Mouse (Mus musculus): ENCODE results near the gene Creb3l2. TPM values are rescaled to one million over a fixed set of nuclear protein-coding genes. Genes with fewer than 3 reads are reported as not detected.
"Not testable (repeated sequence)": the region's sequence is repeated elsewhere in the genome, so short reads cannot be mapped to it uniquely, and the experiment has no call there.

Gene Creb3l2
- polyA plus RNA-seq, 1 experiment from 2014 or later, result 12.5 TPM

- H3K36me3 ChIP-seq (replicated peaks), result no peaks in the 10 kb centered on the region
- H3K27me3 ChIP-seq (replicated peaks; ENCODE audit: low read depth, poor library complexity, severe bottlenecking), result no peaks in the 10 kb centered on the region
- 0 out of 2 replicates have a peak, but pooled peaks cover under 1% of the 10 kb centered on the region for H3K4me1 ChIP-seq
- no peaks in the 10 kb centered on the region for H3K9me3 ChIP-seq
- H3K4me3 ChIP-seq, result no peak overlapping the region
- WGBS, result 70% methylated on average over 2 of the region's 2 CpGs
- H3K27ac ChIP-seq (replicated peaks), result no peak overlapping the region
- no peak for DNase-seq (ENCODE audit: low spot score)
Measured at GRCm38 (mm10) chr6:37385602-37386285, 56.2 kb downstream of the Creb3l2 start.

- peaks cover 22% of the 10 kb centered on the region for H3K36me3 ChIP-seq (replicated peaks)
- 90% methylated on average over 6 of the region's 6 CpGs for WGBS
- no peak overlapping the region for H3K4me3 ChIP-seq
- no peaks in the 10 kb centered on the region for H3K9me3 ChIP-seq
- H3K27ac ChIP-seq (replicated peaks), result no peak overlapping the region
- no peak for DNase-seq (ENCODE audit: low spot score)
- H3K4me1 ChIP-seq, result no peaks in the 10 kb centered on the region
- H3K27me3 ChIP-seq (replicated peaks; ENCODE audit: low read depth, poor library complexity, severe bottlenecking), result no peaks in the 10 kb centered on the region
Measured at GRCm38 (mm10) chr6:37382761-37383160, 59.2 kb downstream of the Creb3l2 start.

- no peaks in the 10 kb centered on the region for H3K27me3 ChIP-seq (replicated peaks; ENCODE audit: low read depth, poor library complexity, severe bottlenecking)
- H3K27ac ChIP-seq (replicated peaks), result no peak overlapping the region
- WGBS, result 88% methylated on average over 12 of the region's 12 CpGs
- H3K4me1 ChIP-seq, result no peaks in the 10 kb centered on the region
- peaks cover 26% of the 10 kb centered on the region for H3K36me3 ChIP-seq (replicated peaks)
- no peak for DNase-seq (ENCODE audit: low spot score)
- H3K9me3 ChIP-seq, result no peaks in the 10 kb centered on the region
- no peak overlapping the region for H3K4me3 ChIP-seq
Measured at GRCm38 (mm10) chr6:37377836-37378580, 63.9 kb downstream of the Creb3l2 start.

- H3K27me3 ChIP-seq (replicated peaks; ENCODE audit: low read depth, poor library complexity, severe bottlenecking); H3K4me3 ChIP-seq; DNase-seq (ENCODE audit: low spot score); H3K9me3 ChIP-seq; H3K27ac ChIP-seq (replicated peaks); H3K4me1 ChIP-seq: not testable (repeated sequence)
- 86% methylated on average over 3 of the region's 3 CpGs for WGBS
- peaks cover 26% of the 10 kb centered on the region for H3K36me3 ChIP-seq (replicated peaks)
Measured at GRCm38 (mm10) chr6:37377387-37377786, 64.6 kb downstream of the Creb3l2 start.

GRCm38 (mm10) chr6:37375452-37375851, 66.5 kb downstream of the Creb3l2 start:
- Histone ChIP-seq H3K4me1 (no peaks in the 10 kb centered on the region), H3K9me3 (peaks cover 5% of the 10 kb centered on the region; the same call in 1 of the 2 replicates), H3K4me3 (no peak overlapping the region), H3K36me3 (replicated peaks) (peaks cover 30% of the 10 kb centered on the region), H3K27me3 (replicated peaks; ENCODE audit: low read depth, poor library complexity, severe bottlenecking) (no peaks in the 10 kb centered on the region), H3K27ac (replicated peaks) (no peak overlapping the region)
- no peak for DNase-seq (ENCODE audit: low spot score)
- WGBS, result 88% methylated on average over 10 of the region's 10 CpGs

GRCm38 (mm10) chr6:37371341-37371740, 70.6 kb downstream of the Creb3l2 start:
- Histone ChIP-seq H3K27me3 (replicated peaks; ENCODE audit: low read depth, poor library complexity, severe bottlenecking) (no peaks in the 10 kb centered on the region), H3K9me3 (peaks cover 5% of the 10 kb centered on the region; the same call in 1 of the 2 replicates), H3K36me3 (replicated peaks) (peaks cover 6% of the 10 kb centered on the region; the same call in 1 of the 2 replicates), H3K27ac (replicated peaks) (no peak overlapping the region), H3K4me3 (no peak overlapping the region), H3K4me1 (no peaks in the 10 kb centered on the region; the same call in 1 of the 2 replicates)
- DNase-seq (ENCODE audit: low spot score), result peak; percentile 24
- WGBS, result 78% methylated on average over 7 of the region's 7 CpGs

- DNase-seq (ENCODE audit: low spot score), result no peak
- Histone ChIP-seq H3K27ac (replicated peaks) (no peak overlapping the region), H3K27me3 (replicated peaks; ENCODE audit: low read depth, poor library complexity, severe bottlenecking) (no peaks in the 10 kb centered on the region), H3K9me3 (peaks cover 5% of the 10 kb centered on the region; the same call in 1 of the 2 replicates), H3K36me3 (replicated peaks) (peaks cover 6% of the 10 kb centered on the region; the same call in 1 of the 2 replicates), H3K4me1 (peaks cover 6% of the 10 kb centered on the region), H3K4me3 (no peak overlapping the region)
- 89% methylated on average over 12 of the region's 12 CpGs for WGBS
Measured at GRCm38 (mm10) chr6:37370566-37370965, 71.4 kb downstream of the Creb3l2 start.

- Histone ChIP-seq H3K36me3 (replicated peaks) (peaks cover 6% of the 10 kb centered on the region; the same call in 1 of the 2 replicates), H3K4me1 (peaks cover 12% of the 10 kb centered on the region), H3K27me3 (replicated peaks; ENCODE audit: low read depth, poor library complexity, severe bottlenecking) (no peaks in the 10 kb centered on the region), H3K4me3 (no peak overlapping the region), H3K27ac (replicated peaks) (no peak overlapping the region), H3K9me3 (peaks cover 5% of the 10 kb centered on the region; the same call in 1 of the 2 replicates)
- no peak for DNase-seq (ENCODE audit: low spot score)
- WGBS, result 88% methylated on average over 6 of the region's 6 CpGs
Measured at GRCm38 (mm10) chr6:37369750-37370149, 72.2 kb downstream of the Creb3l2 start.

- Histone ChIP-seq H3K9me3 (peaks cover 5% of the 10 kb centered on the region; the same call in 1 of the 2 replicates), H3K4me3 (no peak overlapping the region), H3K36me3 (replicated peaks) (peaks cover 20% of the 10 kb centered on the region), H3K4me1 (peaks cover 12% of the 10 kb centered on the region), H3K27ac (replicated peaks) (no peak overlapping the region), H3K27me3 (replicated peaks; ENCODE audit: low read depth, poor library complexity, severe bottlenecking) (no peaks in the 10 kb centered on the region)
- WGBS, result 87% methylated on average over 13 of the region's 13 CpGs
- DNase-seq (ENCODE audit: low spot score), result no peak
Measured at GRCm38 (mm10) chr6:37368281-37368680, 73.7 kb downstream of the Creb3l2 start.

GRCm38 (mm10) chr6:37366991-37367390, 75.0 kb downstream of the Creb3l2 start:
- Histone ChIP-seq H3K4me1 (peaks cover 12% of the 10 kb centered on the region), H3K9me3 (peaks cover 5% of the 10 kb centered on the region; the same call in 1 of the 2 replicates), H3K4me3 (no peak overlapping the region), H3K36me3 (replicated peaks) (peaks cover 27% of the 10 kb centered on the region), H3K27me3 (replicated peaks; ENCODE audit: low read depth, poor library complexity, severe bottlenecking) (no peaks in the 10 kb centered on the region), H3K27ac (replicated peaks) (no peak overlapping the region)
- WGBS, result 91% methylated on average over 6 of the region's 6 CpGs
- no peak for DNase-seq (ENCODE audit: low spot score)

- WGBS, result 52% methylated on average over 11 of the region's 11 CpGs
- DNase-seq (ENCODE audit: low spot score), result peak; percentile 38
- Histone ChIP-seq H3K27me3 (replicated peaks; ENCODE audit: low read depth, poor library complexity, severe bottlenecking) (no peaks in the 10 kb centered on the region), H3K4me1 (peaks cover 29% of the 10 kb centered on the region), H3K27ac (replicated peaks) (peak overlapping the region; percentile 11), H3K36me3 (replicated peaks) (peaks cover 24% of the 10 kb centered on the region), H3K4me3 (no peak overlapping the region), H3K9me3 (no peaks in the 10 kb centered on the region)
Measured at GRCm38 (mm10) chr6:37365179-37365578, 76.8 kb downstream of the Creb3l2 start.

- Histone ChIP-seq H3K4me1 (peaks cover 37% of the 10 kb centered on the region), H3K36me3 (replicated peaks) (peaks cover 27% of the 10 kb centered on the region), H3K27ac (replicated peaks) (no peak overlapping the region), H3K4me3 (no peak overlapping the region), H3K27me3 (replicated peaks; ENCODE audit: low read depth, poor library complexity, severe bottlenecking) (no peaks in the 10 kb centered on the region), H3K9me3 (no peaks in the 10 kb centered on the region)
- DNase-seq (ENCODE audit: low spot score), result no peak
- 94% methylated on average over 8 of the region's 8 CpGs for WGBS
Measured at GRCm38 (mm10) chr6:37364361-37364760, 77.6 kb downstream of the Creb3l2 start.

Data from embryonic facial prominence, embryonic 10.5 days (tissue).